Mouse (Mus musculus) CD4-positive, CD25-positive, alpha-beta regulatory T cell, adult 4 months (primary cell): Measurements from ENCODE around the gene Map3k10. TPM values are rescaled to one million over a fixed set of nuclear protein-coding genes. Genes with fewer than 3 reads are reported as not detected.

ENCODE experiments used
- ATAC-seq: one replicate; pipeline ENCODE4 v1.8.0; 2017
- polyA plus RNA-seq, 2 experiments: library from polyadenylated mRNA; unstranded; fragments of 100-300 nt; shearing (Covaris generic); gene quantifications; one replicate each; pipeline ENCODE4 v1.2.1; 2017

Gene Map3k10
- polyA plus RNA-seq, 2 experiments from 2014 or later: 0.76 to 1.5 TPM

- ATAC-seq: no peak
Measured at GRCm38 (mm10) chr7:27608130-27608529, 66.3 kb downstream of the Map3k10 start.

GRCm38 (mm10) chr7:27607580-27607979 is 66.8 kb downstream of the Map3k10 start:
- ATAC-seq: no peak

GRCm38 (mm10) chr7:27606481-27607254 is 67.7 kb downstream of the Map3k10 start:
- no peak for ATAC-seq

Other genes starting within 250 kb of the Map3k10 start
- under 1 TPM; 0.28 to 0.32 TPM for gene Sptbn4, start 226.9 kb downstream of the Map3k10 start, polyA plus RNA-seq
- 10 to 100 TPM; 14.1 to 19.9 TPM for gene Blvrb, start 226.6 kb downstream of the Map3k10 start, polyA plus RNA-seq
- gene Sertad3, start 200.8 kb downstream of the Map3k10 start, polyA plus RNA-seq: 10 to 100 TPM; 50.9 to 60.1 TPM
- 10 to 100 TPM; 46.0 to 51.9 TPM for gene Sertad1, start 187.7 kb downstream of the Map3k10 start, polyA plus RNA-seq
- under 1 TPM; 0.22 to 0.62 TPM for gene Prx, start 175.3 kb downstream of the Map3k10 start, polyA plus RNA-seq
- under 1 TPM in 1 of 2 experiments, not detected in 1; 0.28 TPM for gene Hipk4, start 151.3 kb downstream of the Map3k10 start, polyA plus RNA-seq
- gene Pld3, start 121.4 kb downstream of the Map3k10 start, polyA plus RNA-seq: 100 to 1,000 TPM; 191 to 306 TPM
- gene 2310022A10Rik, start 121.4 kb downstream of the Map3k10 start, polyA plus RNA-seq: 10 to 100 TPM; 15.0 to 25.3 TPM
- 10 to 100 TPM; 39.2 to 57.3 TPM for gene Akt2, start 83.0 kb downstream of the Map3k10 start, polyA plus RNA-seq
- not detected for gene Ttc9b, start 20.7 kb downstream of the Map3k10 start, polyA plus RNA-seq
- 1 to 10 TPM; 3.0 to 3.6 TPM for gene Zfp607b, start 14.7 kb upstream of the Map3k10 start, polyA plus RNA-seq
- 10 to 100 TPM; 11.7 to 19.1 TPM for gene Zfp60, start 56.8 kb upstream of the Map3k10 start, polyA plus RNA-seq
- gene Zfp626, start 132.6 kb upstream of the Map3k10 start, polyA plus RNA-seq: 10 to 100 TPM in 1 of 2 experiments, 1 to 10 TPM in 1; 6.1 to 11.8 TPM
- gene Zfp59, start 164.0 kb upstream of the Map3k10 start, polyA plus RNA-seq: 1 to 10 TPM; 6.6 to 7.3 TPM
- gene Zfp607a, start 182.9 kb upstream of the Map3k10 start, polyA plus RNA-seq: 1 to 10 TPM; 7.5 to 9.0 TPM